Mouse (Mus musculus): ENCODE measurements around the gene 2510039O18Rik. TPM values are rescaled to one million over a fixed set of nuclear protein-coding genes. Genes with fewer than 3 reads are reported as not detected.

Gene 2510039O18Rik
- polyA plus RNA-seq, 1 experiment from 2014 or later: 4.5 TPM

GRCm38 (mm10) chr4:147941045-147942020, 638 bp downstream of the 2510039O18Rik start:
- 5% methylated on average over 87 of the region's 88 CpGs for WGBS
- peak overlapping the region; percentile 93 for H3K4me3 ChIP-seq (ENCODE audit: low read length)
- peak; percentile 73 for ATAC-seq
- H3K9ac ChIP-seq (ENCODE audit: low read depth, low read length): peak overlapping the region; percentile 87
- H3K27me3 ChIP-seq (replicated peaks; ENCODE audit: control insufficient read depth, insufficient read depth, low read length): no peaks in the 10 kb centered on the region
- H3K27ac ChIP-seq (ENCODE audit: low read length): peak overlapping the region; percentile 79
- H3K36me3 ChIP-seq (ENCODE audit: control insufficient read depth, insufficient read depth, low read length): peaks cover 20% of the 10 kb centered on the region
- peak overlapping the region; percentile 89 for H3K4me2 ChIP-seq (ENCODE audit: low read depth, low read length)
- no peaks in the 10 kb centered on the region for H3K9me3 ChIP-seq (ENCODE audit: control insufficient read depth, low read length)
- H3K4me1 ChIP-seq (ENCODE audit: control insufficient read depth, insufficient read depth, low read length): peaks cover 31% of the 10 kb centered on the region

GRCm38 (mm10) chr4:147943005-147943404, 2.3 kb downstream of the 2510039O18Rik start:
- Histone ChIP-seq H3K4me2 (ENCODE audit: low read depth, low read length) (0 out of 2 replicates have a peak overlapping the region, but pooled peaks have one; percentile 89), H3K9ac (ENCODE audit: low read depth, low read length) (no peak overlapping the region), H3K4me1 (ENCODE audit: control insufficient read depth, insufficient read depth, low read length) (peaks cover 31% of the 10 kb centered on the region), H3K27ac (ENCODE audit: low read length) (no peak overlapping the region), H3K27me3 (replicated peaks; ENCODE audit: control insufficient read depth, insufficient read depth, low read length) (no peaks in the 10 kb centered on the region), H3K9me3 (ENCODE audit: control insufficient read depth, low read length) (no peaks in the 10 kb centered on the region), H3K4me3 (ENCODE audit: low read length) (no peak overlapping the region), H3K36me3 (ENCODE audit: control insufficient read depth, insufficient read depth, low read length) (peaks cover 20% of the 10 kb centered on the region)
- 93% methylated on average over 1 of the region's 1 CpGs for WGBS
- no peak for ATAC-seq

DNA sequence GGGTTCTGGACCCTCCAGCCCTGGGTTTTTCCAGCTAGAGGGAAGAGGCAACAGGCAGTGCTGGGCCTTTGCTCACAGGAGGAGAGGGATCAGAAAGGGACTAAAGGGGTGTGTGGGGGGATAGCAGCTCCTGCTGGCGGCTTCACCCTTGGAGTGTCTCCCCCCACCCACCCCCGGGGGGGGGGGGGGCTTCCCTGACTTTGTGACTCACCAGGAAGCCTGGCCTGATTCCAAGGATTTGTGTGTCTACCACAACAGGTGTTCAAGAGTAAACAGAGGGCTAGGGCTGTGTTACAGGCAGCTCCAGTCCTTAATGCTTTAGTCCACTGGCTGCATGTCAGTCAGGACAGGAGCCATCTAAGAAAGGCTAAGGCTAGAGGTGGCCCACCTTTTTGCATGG, 6.8 kb downstream of the 2510039O18Rik start:
- peaks cover 10% of the 10 kb centered on the region for H3K4me1 ChIP-seq (ENCODE audit: control insufficient read depth, insufficient read depth, low read length)
- no peak for ATAC-seq
- WGBS: 34% methylated on average over 2 of the region's 2 CpGs
- H3K9me3 ChIP-seq (ENCODE audit: control insufficient read depth, low read length): no peaks in the 10 kb centered on the region
- H3K27me3 ChIP-seq (replicated peaks; ENCODE audit: control insufficient read depth, insufficient read depth, low read length): no peaks in the 10 kb centered on the region
- no peak overlapping the region for H3K4me2 ChIP-seq (ENCODE audit: low read depth, low read length)
- H3K27ac ChIP-seq (ENCODE audit: low read length): no peak overlapping the region
- H3K4me3 ChIP-seq (ENCODE audit: low read length): no peak overlapping the region
- H3K9ac ChIP-seq (ENCODE audit: low read depth, low read length): no peak overlapping the region
- H3K36me3 ChIP-seq (ENCODE audit: control insufficient read depth, insufficient read depth, low read length): peaks cover 25% of the 10 kb centered on the region

DNA sequence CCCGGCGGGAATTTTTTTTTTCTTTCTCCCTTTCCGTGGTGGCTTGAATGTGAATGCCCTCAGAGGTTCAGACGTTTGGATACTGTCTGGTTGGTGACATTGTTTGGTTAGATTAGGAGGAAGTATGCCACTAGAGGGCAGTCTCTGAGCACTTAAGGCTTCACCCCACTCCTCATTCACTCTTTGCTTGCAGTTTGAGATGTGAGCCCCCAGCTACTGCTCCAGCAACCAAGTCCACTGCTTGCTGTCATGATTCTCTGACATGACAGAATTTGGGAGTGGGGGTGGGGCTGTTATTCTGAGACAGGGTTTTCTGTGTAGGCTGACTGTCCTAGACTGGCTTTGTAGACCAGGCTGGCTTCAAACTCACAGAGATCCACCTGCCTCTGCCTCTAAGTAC, 12.9 kb downstream of the 2510039O18Rik start:
- H3K36me3 ChIP-seq (ENCODE audit: control insufficient read depth, insufficient read depth, low read length): peaks cover 3% of the 10 kb centered on the region; the same call in 1 of the 2 replicates
- no peaks in the 10 kb centered on the region for H3K4me1 ChIP-seq (ENCODE audit: control insufficient read depth, insufficient read depth, low read length)
- H3K9ac ChIP-seq (ENCODE audit: low read depth, low read length): no peak overlapping the region
- H3K27ac ChIP-seq (ENCODE audit: low read length): no peak overlapping the region
- 8% methylated on average over 4 of the region's 4 CpGs for WGBS
- no peak overlapping the region for H3K4me2 ChIP-seq (ENCODE audit: low read depth, low read length)
- H3K9me3 ChIP-seq (ENCODE audit: control insufficient read depth, low read length): no peaks in the 10 kb centered on the region
- no peaks in the 10 kb centered on the region for H3K27me3 ChIP-seq (replicated peaks; ENCODE audit: control insufficient read depth, insufficient read depth, low read length)
- H3K4me3 ChIP-seq (ENCODE audit: low read length): no peak overlapping the region
- no peak for ATAC-seq

- Histone ChIP-seq H3K27me3 (replicated peaks; ENCODE audit: control insufficient read depth, insufficient read depth, low read length) (no peaks in the 10 kb centered on the region), H3K36me3 (ENCODE audit: control insufficient read depth, insufficient read depth, low read length) (no peaks in the 10 kb centered on the region), H3K4me3 (ENCODE audit: low read length) (no peak overlapping the region), H3K9ac (ENCODE audit: low read depth, low read length) (no peak overlapping the region), H3K27ac (ENCODE audit: low read length) (no peak overlapping the region), H3K9me3 (ENCODE audit: control insufficient read depth, low read length) (no peaks in the 10 kb centered on the region), H3K4me2 (ENCODE audit: low read depth, low read length) (no peak overlapping the region), H3K4me1 (ENCODE audit: control insufficient read depth, insufficient read depth, low read length) (no peaks in the 10 kb centered on the region)
- no peak for ATAC-seq
- 45% methylated on average over 11 of the region's 11 CpGs for WGBS
Measured at GRCm38 (mm10) chr4:147957141-147957540, 16.4 kb downstream of the 2510039O18Rik start.

DNA sequence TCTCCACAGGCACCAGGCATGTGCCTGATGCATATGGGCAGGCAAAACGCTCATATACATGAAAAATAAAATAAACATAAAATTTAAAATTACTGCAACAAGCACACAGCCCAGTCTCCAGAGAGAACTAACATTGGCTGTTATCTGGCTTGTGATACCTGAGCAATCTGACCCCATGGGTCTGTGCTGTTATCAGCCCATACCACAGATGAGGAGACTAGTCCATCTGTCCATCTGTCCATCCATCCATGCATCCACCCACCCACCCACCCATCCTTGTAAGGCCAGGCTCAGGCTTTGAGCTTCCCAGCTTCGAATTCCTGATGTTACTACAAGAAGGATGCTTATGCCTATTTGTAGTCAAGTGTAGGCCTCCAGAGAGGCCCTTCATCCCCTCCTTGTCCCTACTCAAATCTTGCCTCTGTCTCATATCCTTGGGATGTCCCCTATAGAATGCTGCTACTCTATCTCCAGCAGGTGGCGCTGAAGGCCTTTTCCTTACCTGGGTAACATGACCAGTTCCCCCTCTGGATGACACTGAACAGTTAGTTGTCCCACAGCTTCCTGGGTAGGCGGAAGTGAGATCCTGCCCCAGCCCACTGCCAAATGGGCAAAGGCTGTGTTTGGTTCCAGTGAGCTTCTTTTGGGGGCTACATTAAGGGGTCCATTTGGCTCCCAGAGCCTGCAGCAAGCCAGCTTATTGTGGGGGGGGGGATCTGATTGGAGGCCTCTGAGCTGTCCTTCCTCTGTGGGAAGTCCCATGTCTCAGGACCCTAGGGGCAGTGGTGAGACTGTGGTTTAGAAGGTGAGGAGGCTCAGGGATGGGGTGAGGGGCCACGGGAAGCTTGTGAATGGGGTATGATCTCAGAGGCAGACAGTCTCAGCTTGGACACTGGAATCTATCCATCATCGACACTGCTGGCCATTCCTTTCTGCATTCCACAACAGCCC, 19.5 kb downstream of the 2510039O18Rik start:
- 40% methylated on average over 6 of the region's 6 CpGs for WGBS
- no peak overlapping the region for H3K27ac ChIP-seq (ENCODE audit: low read length)
- H3K9ac ChIP-seq (ENCODE audit: low read depth, low read length): no peak overlapping the region
- peak; percentile 65 for ATAC-seq
- H3K9me3 ChIP-seq (ENCODE audit: control insufficient read depth, low read length): no peaks in the 10 kb centered on the region
- H3K4me2 ChIP-seq (ENCODE audit: low read depth, low read length): no peak overlapping the region
- no peak overlapping the region for H3K4me3 ChIP-seq (ENCODE audit: low read length)
- no peaks in the 10 kb centered on the region for H3K36me3 ChIP-seq (ENCODE audit: control insufficient read depth, insufficient read depth, low read length)
- H3K4me1 ChIP-seq (ENCODE audit: control insufficient read depth, insufficient read depth, low read length): no peaks in the 10 kb centered on the region
- no peaks in the 10 kb centered on the region for H3K27me3 ChIP-seq (replicated peaks; ENCODE audit: control insufficient read depth, insufficient read depth, low read length)

- no peaks in the 10 kb centered on the region for H3K9me3 ChIP-seq (ENCODE audit: control insufficient read depth, low read length)
- no peak overlapping the region for H3K4me3 ChIP-seq (ENCODE audit: low read length)
- H3K9ac ChIP-seq (ENCODE audit: low read depth, low read length): no peak overlapping the region
- 45% methylated on average over 6 of the region's 6 CpGs for WGBS
- H3K4me2 ChIP-seq (ENCODE audit: low read depth, low read length): no peak overlapping the region
- H3K36me3 ChIP-seq (ENCODE audit: control insufficient read depth, insufficient read depth, low read length): no peaks in the 10 kb centered on the region
- no peaks in the 10 kb centered on the region for H3K27me3 ChIP-seq (replicated peaks; ENCODE audit: control insufficient read depth, insufficient read depth, low read length)
- no peaks in the 10 kb centered on the region for H3K4me1 ChIP-seq (ENCODE audit: control insufficient read depth, insufficient read depth, low read length)
- no peak for ATAC-seq
- no peak overlapping the region for H3K27ac ChIP-seq (ENCODE audit: low read length)
Measured at GRCm38 (mm10) chr4:147962781-147963180, 22.1 kb downstream of the 2510039O18Rik start.

DNA sequence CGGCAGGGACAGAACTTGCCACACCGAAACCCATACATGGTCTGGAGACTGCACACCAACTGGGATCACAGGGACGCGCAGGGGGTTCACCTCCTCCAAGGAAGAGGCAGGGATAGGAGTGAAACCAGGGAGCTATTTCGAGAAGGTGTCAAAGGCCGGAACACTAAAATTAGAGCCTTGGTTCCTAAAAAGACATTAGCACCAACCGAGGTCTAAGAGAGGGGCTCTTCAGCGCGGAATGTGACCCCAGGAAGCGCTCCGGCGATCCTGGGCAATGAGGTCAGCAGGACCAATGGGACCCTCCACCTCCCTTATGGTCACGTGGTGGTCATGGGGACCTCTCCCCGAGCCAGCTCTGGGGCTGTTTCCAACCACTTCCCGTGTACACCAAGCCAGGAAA, 22.9 kb downstream of the 2510039O18Rik start:
- no peak for ATAC-seq
- 86% methylated on average over 15 of the region's 15 CpGs for WGBS
- H3K27me3 ChIP-seq (replicated peaks; ENCODE audit: control insufficient read depth, insufficient read depth, low read length): no peaks in the 10 kb centered on the region
- H3K9me3 ChIP-seq (ENCODE audit: control insufficient read depth, low read length): no peaks in the 10 kb centered on the region
- no peak overlapping the region for H3K9ac ChIP-seq (ENCODE audit: low read depth, low read length)
- no peaks in the 10 kb centered on the region for H3K36me3 ChIP-seq (ENCODE audit: control insufficient read depth, insufficient read depth, low read length)
- no peak overlapping the region for H3K27ac ChIP-seq (ENCODE audit: low read length)
- H3K4me2 ChIP-seq (ENCODE audit: low read depth, low read length): no peak overlapping the region
- H3K4me1 ChIP-seq (ENCODE audit: control insufficient read depth, insufficient read depth, low read length): no peaks in the 10 kb centered on the region
- no peak overlapping the region for H3K4me3 ChIP-seq (ENCODE audit: low read length)

DNA sequence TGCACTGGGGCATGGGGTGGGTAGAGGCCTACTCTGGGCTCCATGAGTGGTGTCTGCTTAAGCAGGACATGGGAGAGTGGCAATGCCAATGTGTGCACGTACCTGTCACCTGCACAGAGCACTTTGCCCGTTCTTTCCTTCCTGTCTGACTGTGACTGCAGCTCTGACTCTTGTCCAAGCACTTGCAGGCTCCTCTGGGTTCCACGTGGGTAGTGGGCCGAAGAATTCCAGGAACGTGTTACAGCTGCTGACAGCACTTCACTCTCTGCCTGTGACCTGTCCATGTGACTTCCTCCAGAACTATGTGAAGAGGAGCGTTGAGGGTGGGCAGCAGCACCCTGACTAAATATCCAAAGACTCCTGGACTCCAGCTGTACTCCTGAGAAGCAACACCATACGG, 25.0 kb downstream of the 2510039O18Rik start:
- 69% methylated on average over 7 of the region's 7 CpGs for WGBS
- no peak for ATAC-seq

More for the DNA sequence above, 25.0 kb downstream of the 2510039O18Rik start:
- Histone ChIP-seq H3K9me3 (ENCODE audit: control insufficient read depth, low read length) (no peaks in the 10 kb centered on the region), H3K27ac (ENCODE audit: low read length) (no peak overlapping the region), H3K27me3 (replicated peaks; ENCODE audit: control insufficient read depth, insufficient read depth, low read length) (no peaks in the 10 kb centered on the region), H3K4me3 (ENCODE audit: low read length) (no peak overlapping the region), H3K4me1 (ENCODE audit: control insufficient read depth, insufficient read depth, low read length) (no peaks in the 10 kb centered on the region), H3K4me2 (ENCODE audit: low read depth, low read length) (no peak overlapping the region), H3K9ac (ENCODE audit: low read depth, low read length) (no peak overlapping the region), H3K36me3 (ENCODE audit: control insufficient read depth, insufficient read depth, low read length) (no peaks in the 10 kb centered on the region)
